Mouse (Mus musculus) CD4-positive, CD25-positive, alpha-beta regulatory T cell, adult 2 months (primary cell): ENCODE measurements around the gene Afg1l.

ENCODE experiments used
- DNase-seq: peaks from one replicate; pipeline ENCODE4 v3.0.0-alpha.2; 2012; ENCODE audit warnings: low read depth, low spot score

Gene Afg1l

DNA sequence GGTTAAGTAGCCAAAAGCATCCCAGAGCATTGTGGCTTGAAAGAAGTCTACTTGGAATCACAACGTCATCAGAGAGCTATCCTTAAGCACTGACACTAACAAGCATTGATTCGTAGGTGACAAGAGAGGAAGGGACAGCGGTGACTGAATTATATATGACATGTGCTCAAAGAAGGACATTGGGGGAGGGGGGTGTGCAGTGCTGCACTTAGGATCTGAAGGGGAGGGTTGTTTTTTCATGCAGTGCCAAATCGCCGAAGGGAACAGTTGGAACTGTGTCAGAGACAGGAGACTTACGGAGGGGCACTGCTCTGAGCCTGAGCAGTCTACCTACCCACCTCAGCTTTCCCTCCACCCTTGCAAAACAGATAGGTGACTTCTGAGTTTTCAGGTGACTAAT, 94.7 kb downstream of the Afg1l start:
- no peak for DNase-seq

DNA sequence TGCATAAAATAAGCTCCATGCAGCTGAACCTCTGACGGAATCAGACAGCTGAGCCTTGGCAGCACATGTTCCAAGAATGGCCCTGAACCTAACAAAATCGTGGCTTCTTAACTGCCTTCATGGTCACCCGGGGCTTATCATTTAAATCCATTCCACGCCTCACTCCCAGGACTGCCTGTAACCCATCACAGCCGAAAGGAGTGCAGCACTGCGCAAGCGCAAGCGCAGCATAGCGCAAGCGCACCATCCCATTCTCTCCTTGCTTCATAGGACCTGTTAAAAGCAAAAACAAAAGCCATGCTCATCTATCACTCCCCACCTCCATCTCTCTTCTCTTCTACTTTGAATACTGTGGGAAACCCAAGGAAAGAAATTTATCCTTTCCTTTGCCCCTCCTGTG, 114.1 kb downstream of the Afg1l start:
- DNase-seq: no peak

- peak; percentile 36 for DNase-seq
Observed at GRCm38 (mm10) chr10:42355980-42356379, 122.4 kb downstream of the Afg1l start.

DNA sequence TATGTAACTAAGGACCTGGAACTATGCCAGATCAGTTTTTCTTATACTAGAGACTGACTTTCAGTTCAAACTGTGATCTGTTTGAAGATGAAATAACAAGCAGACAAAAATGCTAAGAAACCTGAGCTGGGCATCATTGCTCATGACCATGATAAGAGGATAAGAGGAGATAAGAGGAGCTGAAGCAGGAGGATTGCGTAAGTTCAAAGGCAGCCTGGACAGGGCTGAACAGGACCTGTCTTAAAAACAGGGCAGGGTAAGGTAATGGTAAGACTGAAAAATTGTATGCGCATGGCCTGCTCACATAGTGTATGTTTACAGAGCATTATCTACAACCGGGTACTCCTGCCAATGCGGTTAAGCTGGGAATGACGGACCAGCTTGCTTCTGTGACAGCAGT, 130.4 kb downstream of the Afg1l start:
- no peak for DNase-seq

DNA sequence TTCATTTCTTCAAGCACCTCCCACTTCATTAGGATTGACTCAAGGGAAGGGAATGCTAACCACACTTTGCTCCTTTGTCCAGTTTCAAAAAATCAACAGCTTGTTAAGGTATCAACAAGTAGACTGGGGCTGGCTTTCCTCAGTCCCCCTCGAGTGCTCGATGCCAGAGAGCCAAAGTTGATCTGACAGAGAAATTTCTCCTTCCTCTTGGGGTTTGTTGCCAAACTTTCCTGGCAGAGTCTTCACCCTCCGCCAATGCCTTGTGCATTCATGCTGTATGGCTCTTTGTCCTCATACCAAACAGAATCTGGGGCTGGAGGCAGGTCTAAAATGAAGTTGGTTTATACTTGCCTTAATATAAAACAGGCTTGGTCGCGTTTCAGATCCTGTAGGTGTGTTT, 131.2 kb downstream of the Afg1l start:
- DNase-seq: no peak

GRCm38 (mm10) chr10:42346179-42346877, 132.0 kb downstream of the Afg1l start:
- DNase-seq: no peak

GRCm38 (mm10) chr10:42342714-42343113, 135.7 kb downstream of the Afg1l start:
- no peak for DNase-seq

GRCm38 (mm10) chr10:42341815-42342457, 136.4 kb downstream of the Afg1l start:
- DNase-seq: no peak

DNA sequence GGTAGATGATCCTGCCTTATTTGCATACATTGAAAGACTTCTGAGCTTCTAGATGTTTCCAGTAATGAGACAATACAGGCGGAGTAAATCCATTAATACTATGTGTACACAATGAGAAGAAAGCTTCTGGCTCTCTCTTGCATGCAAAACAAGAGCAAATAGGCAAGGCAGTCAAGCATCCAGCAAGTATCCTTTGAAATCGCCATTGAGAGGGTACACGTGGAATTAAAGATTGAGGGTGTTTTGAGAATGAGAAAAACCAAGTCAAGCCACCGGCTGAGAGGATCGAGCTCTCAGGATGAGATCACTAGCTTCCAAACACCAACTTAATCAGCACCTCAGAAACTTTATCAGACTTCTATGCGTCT, 138.0 kb downstream of the Afg1l start:
- no peak for DNase-seq

GRCm38 (mm10) chr10:42339773-42340425, 138.5 kb downstream of the Afg1l start:
- no peak for DNase-seq

- no peak for DNase-seq
Observed at GRCm38 (mm10) chr10:42338456-42338855, 139.9 kb downstream of the Afg1l start.

GRCm38 (mm10) chr10:42327576-42327975, 150.8 kb downstream of the Afg1l start:
- peak; percentile 16 for DNase-seq

- no peak for DNase-seq
Observed at GRCm38 (mm10) chr10:42325305-42325704, 153.1 kb downstream of the Afg1l start.

DNA sequence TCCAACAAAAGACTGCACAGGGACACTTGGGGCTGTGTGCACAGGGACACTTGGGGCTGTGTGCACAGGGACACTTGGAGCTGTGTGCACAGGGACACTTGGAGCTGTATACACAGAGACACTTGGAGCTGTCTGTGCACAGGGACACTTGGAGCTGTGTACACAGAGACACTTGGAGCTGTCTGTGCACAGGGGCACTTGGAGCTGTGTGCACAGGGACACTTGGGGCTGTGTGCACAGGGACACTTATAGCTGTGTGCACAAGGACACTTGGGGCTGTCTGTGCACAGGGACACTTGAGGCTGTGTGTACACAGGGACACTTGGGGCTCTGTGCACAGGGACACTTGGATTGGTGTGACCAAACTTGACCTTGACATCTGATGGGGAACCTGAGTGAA, 154.4 kb downstream of the Afg1l start:
- DNase-seq: no peak

- no peak for DNase-seq
Observed at GRCm38 (mm10) chr10:42313222-42313786, 165.1 kb downstream of the Afg1l start.

DNA sequence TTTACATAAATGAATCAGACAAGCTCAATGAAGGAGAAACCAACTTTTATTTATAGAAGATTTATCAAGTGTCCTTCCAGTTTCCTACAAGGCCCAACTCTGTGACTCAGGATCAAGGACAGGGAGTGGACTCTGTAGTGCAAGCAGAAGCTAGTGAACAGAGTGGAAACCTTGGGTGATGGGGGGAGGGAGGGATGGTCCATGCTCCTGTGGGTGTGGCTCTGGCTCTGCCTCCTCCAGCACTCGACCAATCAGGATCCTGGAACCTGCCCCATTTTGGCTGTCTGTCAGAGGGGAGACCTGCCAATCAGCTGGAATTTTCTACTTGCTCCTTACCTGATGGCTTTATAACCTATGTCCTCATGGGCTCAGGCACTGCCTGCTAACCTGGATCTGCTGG, 165.8 kb downstream of the Afg1l start:
- DNase-seq: no peak

DNA sequence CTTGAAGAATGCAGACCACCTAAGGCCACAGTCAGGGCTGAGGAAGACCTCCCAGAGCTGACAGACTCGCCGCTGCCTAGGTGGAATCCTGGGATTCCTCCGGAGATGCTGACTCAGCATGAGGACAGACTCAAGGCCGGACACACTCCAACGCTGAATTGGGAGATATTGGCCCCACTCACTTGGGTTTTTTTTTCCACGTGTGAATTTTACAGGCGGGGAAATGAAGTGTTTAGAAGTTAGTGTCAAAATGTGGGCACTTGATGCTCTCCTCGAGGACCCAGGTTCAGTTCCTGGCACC, 169.7 kb downstream of the Afg1l start:
- DNase-seq: no peak

GRCm38 (mm10) chr10:42307980-42308686, 170.2 kb downstream of the Afg1l start:
- DNase-seq: peak; percentile 51

DNA sequence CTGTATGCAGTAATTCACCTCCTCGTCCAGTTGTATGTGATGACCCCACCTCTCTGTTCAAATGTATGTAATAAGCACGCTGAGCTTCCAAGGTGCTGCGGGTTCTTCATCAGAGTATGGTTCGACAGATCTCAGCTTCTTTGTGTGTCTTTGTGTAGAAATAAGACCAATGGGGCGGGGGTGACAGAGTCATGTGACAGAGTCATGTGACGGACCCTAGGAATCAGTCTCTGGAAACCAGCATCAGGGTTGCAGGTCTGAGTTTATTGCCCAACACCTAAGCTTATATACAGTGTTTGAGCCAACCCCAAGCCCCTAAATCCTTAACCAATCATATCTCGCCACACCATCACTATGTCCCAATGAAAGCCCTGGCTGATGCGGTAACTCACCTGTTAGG, 171.9 kb downstream of the Afg1l start:
- no peak for DNase-seq

GRCm38 (mm10) chr10:42300805-42301204, 177.6 kb downstream of the Afg1l start:
- DNase-seq: no peak

DNA sequence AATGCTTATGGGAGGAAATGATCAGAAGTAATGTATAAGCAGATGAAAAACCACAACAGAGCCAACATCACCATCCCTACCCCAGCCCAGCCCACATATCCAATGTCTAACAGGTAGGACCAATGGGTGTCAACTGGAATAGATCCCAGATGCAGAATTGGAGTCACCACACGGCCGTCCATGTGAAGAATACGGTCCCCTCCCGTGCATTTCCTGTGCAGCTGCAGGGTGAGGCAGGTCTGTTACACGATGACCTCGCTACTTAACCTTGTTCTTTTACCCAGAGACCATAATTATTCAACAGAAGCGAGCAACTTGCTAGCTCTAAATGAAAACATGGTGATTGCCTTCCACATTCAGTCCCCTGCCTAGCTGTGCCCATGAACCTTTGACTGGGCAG, 178.4 kb downstream of the Afg1l start:
- no peak for DNase-seq

GRCm38 (mm10) chr10:42299426-42299825, 178.9 kb downstream of the Afg1l start:
- DNase-seq: no peak
